Mouse (Mus musculus): ENCODE measurements around the gene Lcn2.
A peak's percentile ranks its signal among the peaks of the same experiment; 100 is the strongest.

Lcn2 gene

DNA sequence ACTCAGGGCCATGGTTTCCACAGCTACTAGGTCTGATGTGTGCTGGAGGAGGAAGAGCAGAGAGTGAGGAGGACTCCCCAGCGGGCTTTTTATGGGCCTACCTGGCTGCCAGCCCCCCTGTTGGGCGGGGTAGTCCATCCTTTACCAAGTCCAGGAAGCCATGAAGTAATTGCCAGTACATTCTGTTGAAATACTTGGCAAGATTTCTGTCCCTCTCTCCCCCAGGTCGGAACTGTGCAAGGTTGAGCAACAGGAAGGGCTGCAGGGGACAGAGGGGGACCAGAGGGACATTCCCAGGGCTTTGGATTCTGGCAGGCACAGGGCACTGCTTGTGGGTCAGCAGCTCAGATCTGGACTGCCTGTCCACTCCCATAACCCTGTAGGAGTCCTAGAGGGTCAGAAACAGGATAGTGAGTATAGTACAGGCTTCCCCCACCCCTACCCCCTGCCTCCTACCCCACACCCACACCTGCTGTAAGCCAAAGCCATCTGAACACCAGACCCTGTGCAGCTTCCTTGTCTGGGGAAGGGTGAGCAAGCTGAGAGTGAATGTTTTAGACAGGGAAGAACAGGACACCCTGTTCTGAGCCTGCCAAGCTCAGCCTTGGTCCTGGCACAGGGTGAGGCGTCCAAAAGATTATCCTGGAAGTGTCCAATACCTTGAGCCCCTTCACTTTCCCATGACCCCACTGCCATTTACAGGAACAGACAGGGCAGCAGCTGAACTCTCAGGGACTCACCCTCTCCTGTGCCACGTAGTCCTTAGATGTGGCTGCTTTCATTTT, at the start of gene Lcn2:
Gene Lcn2 (minus strand): TSS at position 547 of the 785 bp plus-strand sequence.
- no peak for DNase-seq

DNA sequence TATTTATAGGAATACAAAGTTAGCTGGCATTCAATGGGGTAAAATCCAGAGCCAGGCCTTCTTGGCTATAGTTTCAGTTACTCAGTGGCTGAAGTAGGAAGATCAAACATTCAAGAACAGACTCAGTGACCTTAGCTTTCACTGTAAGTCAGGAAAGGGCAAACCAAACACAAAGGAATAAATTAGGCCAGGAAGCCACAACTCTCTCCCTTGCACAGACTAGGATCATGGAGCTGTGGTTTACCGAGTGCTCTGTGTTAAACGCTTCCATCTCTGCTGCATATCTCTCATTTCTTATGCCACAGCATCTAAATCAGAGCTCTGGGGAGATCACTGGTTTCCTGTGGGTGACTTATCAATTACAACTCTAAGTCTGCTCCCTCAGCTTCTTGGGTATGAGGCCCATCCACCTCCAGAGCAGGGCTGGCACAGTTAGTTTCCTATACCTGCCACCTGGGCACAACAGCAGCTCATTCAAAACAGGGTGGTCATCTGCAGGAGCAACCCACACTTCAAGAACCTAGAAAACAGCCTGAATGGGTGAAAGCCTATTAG, 49.6 kb upstream of the Lcn2 start:
- DNase-seq, result no peak

DNA sequence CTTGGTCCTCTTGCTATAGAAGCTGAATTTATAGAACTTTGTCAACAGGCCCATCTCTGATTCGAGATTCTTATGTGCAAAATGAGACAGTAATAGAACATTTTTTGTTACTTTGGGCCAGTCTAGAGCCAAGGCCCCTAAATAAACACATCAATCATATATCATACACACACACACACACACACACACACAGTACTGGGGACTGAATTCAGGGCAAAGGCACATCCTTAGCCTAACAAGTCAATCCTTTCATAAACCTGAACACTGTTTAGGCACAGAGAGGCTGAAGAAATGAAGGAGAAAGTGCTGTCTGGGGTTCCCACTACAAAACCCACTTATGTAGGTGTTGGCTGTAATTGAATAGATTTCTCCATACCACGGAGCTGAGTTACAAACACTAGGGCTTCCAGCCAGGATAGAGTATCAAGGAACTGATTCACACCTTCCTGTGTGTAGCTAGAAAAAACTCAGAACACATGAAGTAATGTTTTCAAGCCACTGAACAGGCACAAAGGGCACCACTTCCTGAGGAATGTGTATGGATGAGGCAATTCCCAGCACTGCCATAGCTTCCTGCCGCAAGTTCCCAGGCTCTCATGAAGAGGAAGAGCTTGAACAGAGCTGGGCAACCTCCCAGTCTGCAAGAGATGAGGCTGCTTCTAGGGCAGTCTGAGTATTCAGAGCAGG, 48.8 kb upstream of the Lcn2 start:
- no peak for DNase-seq

DNA sequence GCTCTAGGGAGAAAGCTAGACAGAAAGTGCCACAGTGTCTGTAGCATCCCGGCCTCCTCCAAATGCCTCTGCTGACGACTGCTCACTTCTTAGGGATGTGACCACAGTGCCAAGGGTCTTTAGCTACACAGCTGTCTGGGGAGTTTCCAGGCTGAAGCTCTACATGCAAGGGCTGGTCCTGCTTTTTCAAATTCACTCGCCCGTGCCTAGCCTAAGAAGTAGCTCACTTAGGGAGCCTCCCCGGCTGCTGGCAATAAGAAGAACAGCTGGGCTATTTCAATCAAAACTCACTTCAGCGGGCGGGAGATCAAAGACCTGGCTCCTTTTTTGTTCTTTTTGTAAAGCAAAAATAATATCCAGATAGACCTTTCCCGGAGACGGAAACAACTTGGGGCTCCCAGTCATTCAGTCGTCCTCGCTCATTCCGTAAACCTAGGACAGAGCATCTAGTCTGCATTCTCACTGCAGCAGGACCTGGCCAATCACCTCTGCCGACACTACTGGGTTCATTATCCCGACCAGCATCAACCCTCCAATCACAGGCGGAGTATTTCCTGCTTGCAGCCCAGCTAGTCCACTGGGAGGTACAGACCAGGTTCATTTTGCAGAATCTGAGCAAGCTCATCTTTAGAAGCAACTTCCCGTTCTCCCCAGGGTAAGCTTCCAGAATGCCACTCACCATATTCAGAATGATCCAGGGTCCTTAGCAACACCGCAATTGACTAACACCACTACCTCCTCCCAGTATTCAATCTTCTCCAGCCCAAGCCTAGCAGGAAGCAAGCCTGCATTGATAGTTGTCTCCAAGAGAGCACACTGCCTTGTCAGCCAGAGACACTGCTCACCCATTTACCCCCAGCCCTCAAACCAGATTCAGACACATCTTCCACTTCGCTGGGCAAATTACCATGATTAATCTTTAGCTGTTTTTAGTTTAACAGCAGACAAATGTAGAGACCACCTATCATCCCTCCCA, 42.9 kb upstream of the Lcn2 start:
- peak; percentile 91 to 94 for DNase-seq

GRCm38 (mm10) chr2:32429215-32429891, 41.3 kb upstream of the Lcn2 start:
- DNase-seq, result no peak

DNA sequence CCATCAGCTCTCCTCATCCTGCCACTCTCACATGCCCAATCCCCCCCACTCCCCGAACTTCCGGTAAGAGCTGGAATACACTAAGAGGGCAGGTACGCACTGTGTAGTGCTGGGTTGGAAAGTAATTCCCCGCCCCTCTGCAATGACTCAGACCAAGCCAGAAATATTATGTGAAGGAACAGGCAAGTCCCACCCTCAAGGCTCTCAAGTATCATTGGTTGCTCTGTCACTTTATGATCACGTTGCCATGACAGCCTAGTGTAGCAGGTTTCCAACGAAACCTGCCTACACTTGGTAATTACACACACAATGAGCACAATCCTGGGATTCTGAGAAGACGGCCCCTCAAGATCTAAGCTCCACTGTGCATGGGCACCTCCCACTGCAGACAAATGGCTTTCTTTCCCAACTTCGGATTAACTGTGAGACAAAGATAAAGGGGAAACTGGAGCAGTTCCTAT, 40.2 kb upstream of the Lcn2 start:
- no peak for DNase-seq

- no peak for DNase-seq
Measured at GRCm38 (mm10) chr2:32427720-32428119, 39.7 kb upstream of the Lcn2 start.

- DNase-seq, result no peak
Measured at GRCm38 (mm10) chr2:32426141-32426540, 38.1 kb upstream of the Lcn2 start.

DNA sequence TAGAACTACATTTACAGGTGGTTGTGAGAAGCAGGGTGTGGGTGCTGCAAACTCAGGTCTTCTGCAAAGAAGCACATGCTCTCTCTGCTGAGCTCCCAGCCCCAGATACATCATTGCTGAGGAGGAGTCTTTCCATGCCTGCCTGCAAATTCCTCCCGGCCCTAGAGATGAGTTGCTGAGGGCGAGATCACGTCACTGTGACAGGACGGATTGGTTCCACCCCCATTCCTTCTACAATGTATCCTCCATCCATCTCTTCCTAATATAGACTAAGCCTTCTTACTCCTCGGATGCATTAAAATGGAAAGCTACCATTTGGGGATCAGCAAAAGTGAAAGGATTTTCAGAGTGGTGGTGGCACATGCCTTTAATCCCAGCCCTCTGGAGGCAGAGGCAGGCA, 37.5 kb upstream of the Lcn2 start:
- DNase-seq, result no peak

GRCm38 (mm10) chr2:32424796-32425195, 36.7 kb upstream of the Lcn2 start:
- DNase-seq, result no peak

- DNase-seq, result peak; percentile 43 to 52
Measured at GRCm38 (mm10) chr2:32423481-32424331, 35.7 kb upstream of the Lcn2 start.

GRCm38 (mm10) chr2:32421851-32422251, 33.8 kb upstream of the Lcn2 start:
- DNase-seq, result no peak

GRCm38 (mm10) chr2:32420647-32421046, 32.6 kb upstream of the Lcn2 start:
- no peak for DNase-seq

GRCm38 (mm10) chr2:32420066-32420608, 32.1 kb upstream of the Lcn2 start:
- DNase-seq, result no peak

GRCm38 (mm10) chr2:32419359-32419758, 31.3 kb upstream of the Lcn2 start:
- peak in 1 of 2 experiments; percentile 21 for DNase-seq

DNA sequence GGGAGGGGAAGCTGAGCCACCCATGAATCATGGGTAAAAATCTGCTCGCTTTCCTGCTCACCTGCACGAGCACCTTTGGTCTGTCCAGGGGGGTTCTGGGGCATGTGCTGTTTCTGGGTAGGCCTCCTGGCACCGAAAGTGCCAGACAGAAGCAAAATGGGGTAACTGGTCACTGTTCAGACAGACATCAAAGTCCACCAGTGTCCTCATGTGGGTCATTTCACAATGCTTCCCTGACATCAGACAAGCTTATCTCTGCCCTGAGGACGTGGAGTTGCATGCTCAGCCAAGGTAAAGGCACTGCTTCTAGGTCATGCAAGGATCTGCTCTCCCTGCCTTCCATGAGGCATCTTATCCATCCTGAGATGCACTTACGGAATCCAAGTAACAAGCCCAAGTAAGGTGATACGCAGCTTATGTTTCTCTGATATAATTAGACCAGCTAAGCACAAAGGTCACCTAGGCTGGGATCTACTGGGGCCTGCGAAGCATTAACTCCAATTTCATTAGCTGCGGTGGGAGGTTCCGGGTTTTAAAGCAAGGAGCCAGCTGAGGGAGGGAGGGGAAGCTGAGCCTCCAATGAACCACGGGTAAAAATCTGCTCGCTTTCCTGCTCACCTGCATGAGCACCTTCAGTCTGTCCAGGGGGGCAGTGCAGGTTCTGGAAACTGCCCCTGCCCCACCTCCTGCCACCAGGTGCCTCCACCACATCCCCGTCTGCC, 30.5 kb upstream of the Lcn2 start:
- DNase-seq, result no peak

- DNase-seq, result no peak
Measured at GRCm38 (mm10) chr2:32417486-32417885, 29.4 kb upstream of the Lcn2 start.

DNA sequence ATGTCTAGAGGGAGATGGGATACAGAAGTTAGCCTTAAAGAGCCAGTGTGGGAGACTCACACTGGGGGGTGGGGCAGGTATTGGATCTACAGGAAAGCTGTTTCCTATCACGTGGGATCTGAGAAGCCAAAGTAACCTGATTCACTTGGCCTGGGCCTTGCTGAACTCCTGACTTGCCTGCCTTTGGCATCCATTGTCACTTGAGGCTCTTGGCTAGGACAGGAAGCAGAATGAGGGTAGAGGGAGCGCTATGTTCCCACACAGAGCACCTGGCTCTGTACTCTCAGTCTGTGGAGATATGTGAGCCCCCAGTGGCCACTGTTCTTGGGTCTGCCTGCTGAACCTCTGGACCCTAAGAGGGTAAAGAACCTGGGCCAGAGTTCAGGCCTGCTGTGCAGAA, 28.5 kb upstream of the Lcn2 start:
- no peak for DNase-seq

GRCm38 (mm10) chr2:32415801-32416200, 27.7 kb upstream of the Lcn2 start:
- no peak for DNase-seq

DNA sequence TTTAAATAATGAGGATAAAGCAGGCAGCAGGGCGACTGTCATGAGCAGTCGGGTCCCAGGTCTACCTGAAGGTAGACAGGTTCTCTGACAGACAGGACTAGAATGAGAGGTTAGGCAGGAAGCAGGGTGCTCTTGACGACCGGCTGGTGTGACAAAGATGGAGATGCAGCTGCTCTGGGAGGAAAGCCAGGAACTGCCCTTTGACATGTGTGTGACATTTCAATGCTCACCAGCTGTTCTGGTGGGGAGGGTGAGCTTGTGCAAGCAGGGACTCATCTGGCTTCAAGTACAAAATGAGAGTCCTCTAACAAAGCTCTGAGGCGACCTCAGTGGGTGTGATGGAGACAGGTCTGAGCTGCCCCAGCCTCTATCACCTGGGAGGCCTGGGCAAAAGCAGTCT, 25.9 kb upstream of the Lcn2 start:
- no peak for DNase-seq
